8 mouse cellular contexts compared by ENCODE assay signal in the genomic region with DNA sequence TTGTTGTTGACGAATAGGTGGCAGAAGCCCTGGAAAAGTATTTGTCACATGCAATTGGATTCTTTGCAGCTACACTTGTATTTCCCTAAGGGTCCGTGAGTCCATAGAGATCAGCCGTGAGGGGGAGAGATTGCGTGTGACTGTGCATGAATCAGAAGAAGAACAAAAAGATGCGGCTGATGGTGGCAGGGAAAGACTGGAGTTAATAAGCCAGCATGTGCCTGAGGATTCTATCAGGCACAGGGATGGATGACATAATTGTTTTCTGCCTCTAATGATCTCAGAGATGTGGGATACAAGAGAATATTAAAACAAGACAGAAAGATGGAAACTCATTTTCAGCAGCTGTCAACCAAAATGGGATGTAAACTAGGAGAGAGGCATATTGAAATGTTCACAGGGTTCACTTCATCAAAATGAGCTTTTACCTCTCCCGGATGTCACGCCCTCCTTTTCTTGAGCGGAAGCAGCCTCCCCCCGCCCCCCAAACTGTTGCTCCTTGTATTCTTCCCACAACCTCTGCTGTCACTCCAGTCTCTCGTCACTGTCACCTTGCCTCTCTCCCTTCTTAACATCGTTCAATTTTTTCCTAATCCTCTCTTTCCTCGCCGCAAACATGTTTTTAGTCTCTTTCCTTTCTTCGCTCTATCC.
A peak's percentile ranks its signal among the peaks of the same experiment; 100 is the strongest.
DNase-seq lines count a peak whose midpoint lies in the region; ATAC-seq and TF ChIP-seq lines count a peak whose summit lies in the region.

No protein-coding gene starts in this region.

- H3K27ac ChIP-seq in embryonic facial prominence, embryonic 11.5 days (replicated peaks; ENCODE audit: low read depth, low read length): no peak overlapping the region
- 0 out of 2 replicates have a peak overlapping the region, but pooled peaks have one; percentile 13 for H3K27ac ChIP-seq in hindbrain, embryonic 11.5 days (ENCODE audit: low read depth, low read length)
- H3K27ac ChIP-seq in midbrain, embryonic 10.5 days (replicated peaks): peak overlapping the region; percentile 93

- no peak for TF ChIP-seq POLR2A in lung, adult 2 months (IDR thresholded peaks at IDR 0.05; ENCODE audit: borderline replicate concordance, extremely low read depth, low read depth, low read length)

- H3K4me3 ChIP-seq in lung, adult 2 months (replicated peaks; ENCODE audit: extremely low read depth, low read depth, low read length): peak overlapping the region; percentile 36
- H3K4me3 ChIP-seq in embryonic facial prominence, embryonic 11.5 days (ENCODE audit: low read depth, low read length): peak overlapping the region; percentile 48
- peak overlapping the region; percentile 53 for H3K4me3 ChIP-seq in hindbrain, embryonic 11.5 days (ENCODE audit: low read depth, low read length)
- H3K4me3 ChIP-seq in midbrain, embryonic 10.5 days: peak overlapping the region; percentile 60

- TF ChIP-seq CTCF in lung, adult 2 months (IDR thresholded peaks at IDR 0.05; ENCODE audit: insufficient read depth, low read length): no peak

- peak overlapping the region; percentile 50 for H3K9ac ChIP-seq in embryonic facial prominence, embryonic 11.5 days (replicated peaks; ENCODE audit: low read length)
- H3K9ac ChIP-seq in hindbrain, embryonic 11.5 days (ENCODE audit: low read depth, low read length): peak overlapping the region; percentile 34

- H3K27me3 ChIP-seq in embryonic facial prominence, embryonic 11.5 days (ENCODE audit: control insufficient read depth, insufficient read depth, low read length): no peaks in the 10 kb centered on the region
- H3K27me3 ChIP-seq in hindbrain, embryonic 11.5 days (ENCODE audit: control insufficient read depth, insufficient read depth, low read length): no peaks in the 10 kb centered on the region
- H3K27me3 ChIP-seq in midbrain, embryonic 10.5 days (ENCODE audit: low read depth, poor library complexity, severe bottlenecking): 0 out of 2 replicates have a peak, but pooled peaks cover 12% of the 10 kb centered on the region

- intact Hi-C loops in left cerebral cortex, postnatal 36 days (cut with DNase I): loop anchor here (1.0 to 5.0 kb wide), 2 partner anchors 87 to 593 kb away; no protein-coding TSS in a partner anchor

- peaks cover 2% of the 10 kb centered on the region; the same call in 1 of the 2 replicates for H3K4me1 ChIP-seq in lung, adult 2 months (ENCODE audit: control insufficient read depth, insufficient read depth, low read length)
- no peaks in the 10 kb centered on the region for H3K4me1 ChIP-seq in embryonic facial prominence, embryonic 11.5 days (ENCODE audit: control insufficient read depth, insufficient read depth, low read length)
- H3K4me1 ChIP-seq in hindbrain, embryonic 11.5 days (replicated peaks; ENCODE audit: control insufficient read depth, insufficient read depth, low read length): no peaks in the 10 kb centered on the region
- peaks cover 22% of the 10 kb centered on the region for H3K4me1 ChIP-seq in midbrain, embryonic 10.5 days

- H3K36me3 ChIP-seq in embryonic facial prominence, embryonic 11.5 days (replicated peaks; ENCODE audit: control insufficient read depth, insufficient read depth, low read depth, low read length): no peaks in the 10 kb centered on the region
- H3K36me3 ChIP-seq in hindbrain, embryonic 11.5 days (ENCODE audit: control insufficient read depth, insufficient read depth, low read length): no peaks in the 10 kb centered on the region
- no peaks in the 10 kb centered on the region for H3K36me3 ChIP-seq in midbrain, embryonic 10.5 days

- no peak for DNase-seq in lung, adult 2 months
- DNase-seq in lung, adult 18-20 months: no peak
- DNase-seq in embryonic facial prominence, embryonic 11.5 days (ENCODE audit: low spot score): peak; percentile 52
- peak; percentile 61 for DNase-seq in hindbrain, embryonic 11.5 days (ENCODE audit: low spot score)
- DNase-seq in midbrain, embryonic 10.5 days (ENCODE audit: low spot score): peak; percentile 49
- peak; percentile 35 for DNase-seq in thymus, postnatal 25 days
- DNase-seq in ovary, postnatal 10 days (ENCODE audit: low spot score): no peak
- DNase-seq in left cerebral cortex, postnatal 36 days (ENCODE audit: low spot score in 2 of 2): no peak

- WGBS in lung, adult 2 months: 28% methylated on average over 14 of the region's 14 CpGs
- WGBS in embryonic facial prominence, embryonic 11.5 days: 38% methylated on average over 14 of the region's 14 CpGs
- WGBS in hindbrain, embryonic 11.5 days: 35% methylated on average over 14 of the region's 14 CpGs
- 37% methylated on average over 14 of the region's 14 CpGs for WGBS in midbrain, embryonic 10.5 days

- peak overlapping the region; percentile 82 for H3K4me2 ChIP-seq in embryonic facial prominence, embryonic 11.5 days (ENCODE audit: low read depth, low read length)
- H3K4me2 ChIP-seq in hindbrain, embryonic 11.5 days (replicated peaks; ENCODE audit: low read depth, low read length): peak overlapping the region; percentile 89

- no peaks in the 10 kb centered on the region for H3K9me3 ChIP-seq in embryonic facial prominence, embryonic 11.5 days (replicated peaks; ENCODE audit: control insufficient read depth, low read length)
- no peaks in the 10 kb centered on the region for H3K9me3 ChIP-seq in hindbrain, embryonic 11.5 days (ENCODE audit: control insufficient read depth, low read length)
- H3K9me3 ChIP-seq in midbrain, embryonic 10.5 days (replicated peaks): no peaks in the 10 kb centered on the region

- ATAC-seq in embryonic facial prominence, embryonic 11.5 days (replicated peaks; ENCODE audit: insufficient number of reproducible peaks, low FRiP score, low TSS enrichment, low read depth): 0 out of 2 replicates have a peak, but pooled peaks have one; percentile 4
- ATAC-seq in hindbrain, embryonic 11.5 days (ENCODE audit: low FRiP score): peak; percentile 52

Comparison
In these comparisons a context has a peak if more than half of its experiments do, and no peak if none do; other contexts are left out.
1. DNase-seq: peak in embryonic facial prominence, embryonic 11.5 days (single experiment), hindbrain, embryonic 11.5 days (single experiment), midbrain, embryonic 10.5 days (single experiment) and thymus, postnatal 25 days (single experiment); none in lung, adult 2 months (single experiment), lung, adult 18-20 months (0 of 2), ovary, postnatal 10 days (single experiment) and left cerebral cortex, postnatal 36 days (0 of 2).
2. Peak in every context shown above with its lines, with median percentiles within 50 percentile points of each other: H3K4me3 ChIP-seq.